Mouse (Mus musculus) thymus, adult 2 months (tissue): ENCODE measurements at regions not wholly inside any gene's neighbourhood (a gene's known extent, or its start where the extent isn't known, plus 50 kb on each side); places are given as distances from the start of the nearest gene placed in this dataset.

Experiments used
- DNase-seq: peaks from one replicate; pipeline ENCODE4 v3.0.0; 2021
- H3K27ac ChIP-seq: fragments of 200-500 bp; 2 replicates; pipeline ENCODE4 v1.5.1; 2012; ENCODE audit warnings: low read length, control low read depth; ENCODE audit not compliant: control insufficient read depth, insufficient read depth
- H3K27me3 ChIP-seq: fragments of 200-500 bp; 2 replicates; pipeline ENCODE4 v1.6.1; 2012; ENCODE audit warnings: mild to moderate bottlenecking, low read length, moderate library complexity, mixed read lengths; ENCODE audit not compliant: control insufficient read depth, insufficient read depth
- H3K36me3 ChIP-seq: fragments of 200-500 bp; 2 replicates; pipeline ENCODE4 v1.6.1; 2012; ENCODE audit warnings: mild to moderate bottlenecking, low read length, moderate library complexity; ENCODE audit not compliant: control insufficient read depth, insufficient read depth
- H3K4me1 ChIP-seq: fragments of 200-500 bp; replicated peaks from 2 replicates; pipeline ENCODE4 v1.6.1; 2012; ENCODE audit warnings: low read length; ENCODE audit not compliant: control insufficient read depth, insufficient read depth
- H3K4me3 ChIP-seq: fragments of 200-500 bp; 2 replicates; pipeline ENCODE4 v1.5.1; 2012; ENCODE audit warnings: mild to moderate bottlenecking, low read length, control low read depth, moderate library complexity; ENCODE audit not compliant: control insufficient read depth, insufficient read depth
- CTCF ChIP-seq: fragments of 200-500 bp; IDR thresholded peaks from 2 replicates; pipeline ENCODE4 v1.5.1; 2012; ENCODE audit warnings: mild to moderate bottlenecking, control low read depth, low read length, moderate library complexity, borderline replicate concordance; ENCODE audit not compliant: control insufficient read depth, poor library complexity, insufficient read depth; ENCODE audit errors: extremely low read depth
- POLR2A ChIP-seq: fragments of 200-500 bp; IDR thresholded peaks from 2 replicates; pipeline ENCODE4 v1.6.1; 2012; ENCODE audit warnings: mild to moderate bottlenecking, low read length, control low read depth, moderate library complexity; ENCODE audit not compliant: control insufficient read depth, poor library complexity, insufficient read depth; ENCODE audit errors: extremely low read depth
- WGBS: fragments of 180-500 bp; shearing (Covaris S2); methylation state at CpG from one replicate; pipeline ENCODE4 v1.1.7; 2018; 5-methylcytosine and 5-hydroxymethylcytosine counted together

DNA sequence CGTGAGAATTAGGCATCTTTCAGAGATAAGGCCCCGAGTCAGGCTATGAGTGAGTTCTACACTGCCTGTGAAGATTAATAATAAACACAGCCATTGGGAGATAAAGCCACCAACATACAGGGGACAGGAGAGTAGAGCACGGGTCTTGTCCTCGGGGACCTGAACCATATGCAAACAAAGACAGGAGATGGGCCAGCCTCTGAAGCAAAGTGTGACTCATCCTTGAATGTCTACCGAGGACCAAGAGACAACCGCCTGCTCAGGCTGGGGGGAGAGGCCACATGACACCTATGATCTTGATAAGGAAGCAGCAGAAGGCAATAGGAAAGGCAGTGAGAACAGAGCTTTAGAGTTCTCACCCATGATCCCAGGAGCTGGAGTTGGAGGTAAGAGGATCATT is 387.1 kb downstream of the Cd83 start:
- WGBS: 73% methylated on average over 6 of the region's 6 CpGs

GRCm38 (mm10) chr13:44172701-44173100 is 388.1 kb downstream of the Cd83 start:
- DNase-seq: no peak
- H3K4me3 ChIP-seq: no peak overlapping the region
- no peaks in the 10 kb centered on the region for H3K27me3 ChIP-seq
- WGBS: 93% methylated on average over 5 of the region's 5 CpGs
- no peaks in the 10 kb centered on the region for H3K36me3 ChIP-seq
- no peak overlapping the region for H3K27ac ChIP-seq
- no peaks in the 10 kb centered on the region for H3K4me1 ChIP-seq
- TF ChIP-seq POLR2A: no peak
- no peak for TF ChIP-seq CTCF

More for the DNA sequence above, 387.1 kb downstream of the Cd83 start:
- no peaks in the 10 kb centered on the region for H3K36me3 ChIP-seq
- H3K27ac ChIP-seq: no peak overlapping the region
- TF ChIP-seq CTCF (no peak), POLR2A (no peak)
- no peak for DNase-seq
- no peaks in the 10 kb centered on the region for H3K27me3 ChIP-seq
- H3K4me1 ChIP-seq: no peaks in the 10 kb centered on the region
- no peak overlapping the region for H3K4me3 ChIP-seq

GRCm38 (mm10) chr13:44174236-44174635 is 389.7 kb downstream of the Cd83 start:
- Histone ChIP-seq H3K4me3 (no peak overlapping the region), H3K27ac (no peak overlapping the region), H3K27me3 (no peaks in the 10 kb centered on the region), H3K4me1 (no peaks in the 10 kb centered on the region), H3K36me3 (no peaks in the 10 kb centered on the region)
- no peak for TF ChIP-seq POLR2A
- no peak for TF ChIP-seq CTCF
- WGBS: 98% methylated on average over 2 of the region's 2 CpGs
- no peak for DNase-seq

- TF ChIP-seq CTCF (no peak), POLR2A (no peak)
Observed at GRCm38 (mm10) chr13:44175300-44176036, 390.9 kb downstream of the Cd83 start.

GRCm38 (mm10) chr13:44176121-44176520 is 391.5 kb downstream of the Cd83 start:
- H3K4me1 ChIP-seq: no peaks in the 10 kb centered on the region
- 81% methylated on average over 8 of the region's 8 CpGs for WGBS
- no peak for DNase-seq
- no peaks in the 10 kb centered on the region for H3K36me3 ChIP-seq
- no peak overlapping the region for H3K27ac ChIP-seq
- no peaks in the 10 kb centered on the region for H3K27me3 ChIP-seq
- TF ChIP-seq POLR2A: no peak
- TF ChIP-seq CTCF: no peak
- no peak overlapping the region for H3K4me3 ChIP-seq

More at GRCm38 (mm10) chr13:44175300-44176036, 390.9 kb downstream of the Cd83 start:
- H3K36me3 ChIP-seq: no peaks in the 10 kb centered on the region
- no peaks in the 10 kb centered on the region for H3K27me3 ChIP-seq
- H3K27ac ChIP-seq: no peak overlapping the region
- no peak overlapping the region for H3K4me3 ChIP-seq
- no peaks in the 10 kb centered on the region for H3K4me1 ChIP-seq
- DNase-seq: no peak
- 92% methylated on average over 8 of the region's 8 CpGs for WGBS

GRCm38 (mm10) chr13:44178006-44178405 is 393.4 kb downstream of the Cd83 start:
- no peak overlapping the region for H3K27ac ChIP-seq
- H3K4me1 ChIP-seq: no peaks in the 10 kb centered on the region
- H3K36me3 ChIP-seq: no peaks in the 10 kb centered on the region
- no peak overlapping the region for H3K4me3 ChIP-seq
- TF ChIP-seq POLR2A: no peak
- no peak for TF ChIP-seq CTCF
- WGBS: 94% methylated on average over 6 of the region's 6 CpGs
- no peaks in the 10 kb centered on the region for H3K27me3 ChIP-seq
- DNase-seq: no peak

DNA sequence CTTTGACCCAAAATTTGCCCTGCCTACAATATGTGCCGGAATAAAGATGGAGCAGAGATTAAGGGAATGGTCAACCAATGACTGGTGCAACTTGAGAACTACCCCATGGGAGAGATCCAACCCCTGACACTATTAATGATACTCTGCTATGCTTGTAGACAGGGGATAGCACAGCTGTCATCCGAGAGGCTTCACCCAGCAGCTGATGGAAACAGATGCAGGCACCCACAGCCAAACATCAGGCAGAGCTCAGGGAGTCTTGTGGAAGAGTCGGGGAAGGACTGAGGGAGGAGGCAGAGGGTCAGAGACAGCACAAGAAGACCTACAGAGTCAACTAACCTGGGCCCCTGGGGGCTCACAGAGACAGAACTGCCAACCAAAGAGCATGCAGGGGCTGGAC is 395.8 kb downstream of the Cd83 start:
- 88% methylated on average over 3 of the region's 3 CpGs for WGBS
- H3K27ac ChIP-seq: no peak overlapping the region
- no peak overlapping the region for H3K4me3 ChIP-seq
- DNase-seq: no peak
- H3K27me3 ChIP-seq: no peaks in the 10 kb centered on the region
- no peaks in the 10 kb centered on the region for H3K36me3 ChIP-seq
- H3K4me1 ChIP-seq: no peaks in the 10 kb centered on the region
- TF ChIP-seq POLR2A (no peak), CTCF (no peak)
